Mouse (Mus musculus): ENCODE results near the gene Gna11.

Gene Gna11

DNA sequence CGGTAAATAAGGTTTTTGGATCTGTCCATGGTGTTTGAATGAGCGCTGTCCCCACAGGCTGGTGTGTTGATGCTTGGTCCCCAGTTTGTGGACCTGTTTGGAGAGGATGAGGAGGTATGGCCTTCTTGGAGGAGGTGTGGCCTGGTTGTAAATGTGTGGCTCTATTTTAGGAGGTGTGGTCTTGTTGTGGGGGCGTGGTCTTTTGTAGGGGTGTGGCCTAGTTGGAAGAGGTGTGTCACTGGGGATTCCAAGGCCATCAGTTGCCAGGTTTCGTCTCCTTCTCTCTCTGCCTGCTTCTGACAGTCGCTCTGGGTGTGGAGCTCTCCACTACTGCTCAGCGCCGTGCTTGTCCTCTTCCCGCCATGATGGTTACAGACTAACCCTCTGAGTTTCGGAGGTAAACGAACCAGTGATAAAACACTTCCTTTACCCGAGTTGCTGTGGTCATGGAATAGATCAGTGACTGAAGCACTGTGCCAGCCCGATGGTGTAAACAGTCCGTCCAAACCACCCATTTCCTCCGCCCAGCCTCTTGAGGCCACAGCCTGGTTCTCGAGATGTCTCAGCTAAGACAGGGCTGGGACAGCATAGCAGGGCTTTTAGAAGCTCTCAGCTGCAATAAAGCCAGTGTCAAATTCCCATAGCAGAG lies 39.9 kb downstream of the Gna11 start:
- DNase-seq (ENCODE audit: low spot score in 2 of 2) = no peak

DNA sequence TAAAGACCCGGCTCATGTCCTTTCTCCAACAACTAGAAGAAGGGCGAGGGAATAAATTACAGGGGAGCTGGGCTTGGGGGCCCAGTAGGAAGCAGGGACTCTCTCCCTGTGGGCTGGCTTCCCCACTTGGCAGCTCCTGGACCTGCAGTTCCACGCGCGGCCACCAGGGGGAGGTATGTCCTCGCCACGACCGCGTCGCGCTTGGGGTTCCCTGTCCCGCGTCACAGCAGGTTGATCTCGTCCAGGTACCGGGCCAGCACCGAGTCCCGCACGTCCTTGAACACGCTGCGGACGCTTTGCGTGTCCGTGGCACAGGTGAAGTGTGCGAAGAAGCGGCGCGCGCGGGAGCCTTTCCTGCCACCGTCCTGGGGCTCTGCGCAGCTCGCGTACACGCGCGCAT lies 42.3 kb downstream of the Gna11 start:
- peak; percentile 75 to 90 for DNase-seq (ENCODE audit: low spot score in 2 of 2)

DNA sequence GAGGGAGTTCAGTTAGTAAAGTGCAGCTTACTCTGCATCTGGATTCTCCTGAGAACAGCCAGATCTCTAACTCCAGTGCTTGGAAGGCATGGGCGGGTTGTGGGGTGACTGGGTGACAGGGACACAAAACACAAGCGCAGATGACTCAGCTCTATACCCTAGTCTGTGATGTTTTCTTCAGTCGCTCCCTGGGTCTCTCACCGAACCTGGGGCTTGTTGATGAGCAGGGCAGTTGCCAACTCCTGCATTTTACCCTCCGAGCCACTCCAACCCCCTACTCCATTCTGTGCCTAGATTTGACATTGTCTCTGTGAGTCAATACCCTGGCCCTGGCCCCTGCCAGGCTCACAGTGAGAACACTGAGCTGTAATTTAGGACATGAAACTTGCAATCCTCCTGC lies 43.1 kb downstream of the Gna11 start:
- no peak for DNase-seq (ENCODE audit: low spot score in 2 of 2)

DNA sequence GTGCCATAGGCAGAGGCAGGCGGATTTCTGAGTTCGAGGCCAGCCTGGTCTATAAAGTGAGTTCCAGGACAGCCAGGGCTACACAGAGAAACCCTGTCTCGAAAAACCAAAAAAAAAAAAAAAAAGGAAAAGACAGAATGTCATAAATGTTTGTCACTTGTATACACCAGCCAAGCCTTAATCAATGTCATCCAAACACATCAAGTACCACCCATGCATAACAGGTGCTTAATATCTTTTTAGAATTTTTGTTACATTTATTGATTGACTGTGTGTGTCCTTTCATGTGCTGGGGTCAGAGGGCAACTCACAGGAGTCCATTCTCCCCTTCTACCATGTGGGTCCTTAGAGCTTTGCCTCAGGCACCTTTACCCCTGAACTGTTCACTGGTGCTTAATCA lies 45.0 kb downstream of the Gna11 start, which contains the start of gene S1pr4:
Gene S1pr4 (minus strand): TSS at position 101 of the 400 bp plus-strand sequence.
- DNase-seq (ENCODE audit: low spot score in 2 of 2) = no peak

DNA sequence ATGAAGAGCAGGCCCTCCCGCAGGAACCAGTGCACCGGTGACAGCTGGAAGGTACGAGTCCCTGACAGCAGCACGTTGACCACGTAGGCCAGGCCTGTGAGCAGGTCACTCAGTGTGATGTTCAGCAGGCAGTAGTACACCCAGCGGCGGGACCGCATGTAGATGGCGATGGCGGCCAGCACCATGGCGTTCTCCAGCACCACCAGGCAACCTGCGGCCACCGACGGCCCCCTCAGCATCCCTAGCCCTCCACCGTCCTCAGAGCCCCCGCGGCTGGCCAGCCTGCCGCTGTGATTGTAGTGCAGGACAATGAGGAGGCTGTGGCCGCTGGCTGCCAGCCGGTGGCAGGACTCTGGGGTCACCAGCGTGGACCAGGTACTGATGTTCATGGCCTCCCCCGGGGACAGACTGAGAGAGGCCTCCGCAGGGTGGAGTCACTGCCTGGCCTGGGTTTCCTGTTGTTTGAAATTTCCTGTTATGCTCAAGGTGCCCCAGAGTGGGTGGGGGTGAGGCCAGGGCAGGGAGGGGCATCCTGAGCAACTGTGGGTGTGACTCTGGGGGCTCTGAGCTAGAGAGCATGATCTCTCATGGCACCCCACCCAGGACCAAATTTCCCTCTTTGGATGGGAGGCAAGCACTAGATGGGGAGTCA lies 45.6 kb downstream of the Gna11 start:
- no peak for DNase-seq (ENCODE audit: low spot score in 2 of 2)

DNA sequence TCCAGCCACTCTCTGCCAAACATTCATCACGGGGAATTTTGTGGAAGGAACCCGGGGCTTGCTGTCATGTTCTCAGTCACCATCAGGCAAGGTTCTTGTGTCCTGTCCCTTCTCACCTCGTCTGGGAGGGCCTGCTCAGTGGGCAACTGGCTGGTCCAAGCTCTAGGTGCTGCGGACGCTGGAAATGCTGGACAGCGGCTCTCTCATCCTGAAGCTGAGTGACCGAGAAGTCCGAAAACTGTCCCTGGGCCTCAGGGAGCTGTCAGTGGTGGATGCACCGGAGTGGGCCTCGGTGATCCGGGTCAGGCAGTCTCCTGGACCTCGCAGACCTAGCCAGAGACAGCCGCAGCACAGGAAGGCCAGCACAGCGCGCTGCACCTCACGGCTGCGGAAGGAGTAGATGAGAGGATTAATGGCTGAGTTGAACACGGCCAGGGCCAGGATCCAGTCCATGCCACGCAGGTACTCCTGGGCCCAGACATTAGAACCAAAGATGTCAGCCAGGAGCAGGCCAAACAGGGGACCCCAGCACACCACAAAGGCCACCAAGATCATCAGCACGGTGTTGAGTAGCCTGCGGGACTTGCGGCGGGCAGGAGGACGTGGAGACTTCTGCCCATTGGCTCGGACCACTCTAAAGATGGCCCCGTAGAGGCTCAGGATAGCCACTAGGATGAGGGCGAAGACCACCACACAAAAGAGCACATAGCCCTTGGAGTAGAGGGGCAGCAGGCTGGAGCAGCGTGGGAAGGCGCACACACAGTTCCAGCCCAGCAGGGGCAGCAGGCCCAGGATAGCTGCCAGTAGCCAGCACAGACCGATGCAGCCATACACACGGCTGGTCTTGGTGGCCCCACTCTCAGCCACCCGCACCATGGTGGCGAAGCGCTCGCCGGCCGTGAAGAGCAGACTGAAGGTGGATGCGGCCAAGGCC lies 46.4 kb downstream of the Gna11 start:
- no peak for DNase-seq (ENCODE audit: low spot score in 2 of 2)

DNA sequence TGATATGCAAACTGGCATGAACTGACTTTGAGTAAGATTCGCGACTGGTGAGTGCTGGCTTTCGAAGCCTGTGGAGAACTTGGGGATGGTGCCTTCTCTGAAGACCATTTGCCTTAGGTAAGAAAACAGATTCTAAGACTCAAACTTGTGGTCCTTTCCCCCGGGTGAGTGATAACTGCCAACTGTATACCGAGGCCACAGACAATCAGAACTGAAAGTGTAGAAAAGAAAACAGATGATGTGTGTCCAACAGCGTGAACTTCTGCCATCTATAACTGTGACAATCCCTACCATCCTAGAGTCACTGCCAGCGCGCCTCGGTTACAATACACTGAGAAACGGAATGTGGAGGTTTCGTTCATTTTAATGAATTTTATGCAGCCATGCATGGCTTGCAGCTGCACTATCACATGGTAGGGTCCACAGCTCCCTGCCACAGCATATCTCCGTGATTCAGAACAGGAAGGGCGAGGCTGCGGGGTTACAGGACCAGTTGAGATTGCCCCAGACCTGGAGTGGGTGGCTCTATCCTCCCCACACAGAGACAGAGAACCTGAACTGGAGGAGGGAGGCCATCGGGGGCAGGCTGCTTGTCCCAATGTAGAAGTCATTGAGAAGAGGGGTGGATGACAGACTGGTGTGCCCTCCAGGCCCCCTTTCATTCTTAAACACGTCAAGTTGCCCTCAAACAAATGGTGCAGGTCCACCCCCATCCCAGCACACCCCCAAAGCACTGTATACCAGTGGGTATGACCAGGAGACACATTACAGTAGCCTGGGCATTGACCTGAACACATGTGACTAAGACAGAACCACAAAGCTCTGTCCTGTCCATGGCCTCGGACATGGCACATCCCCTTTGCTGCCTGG lies 47.4 kb downstream of the Gna11 start:
- no peak for DNase-seq (ENCODE audit: low spot score in 2 of 2)

DNA sequence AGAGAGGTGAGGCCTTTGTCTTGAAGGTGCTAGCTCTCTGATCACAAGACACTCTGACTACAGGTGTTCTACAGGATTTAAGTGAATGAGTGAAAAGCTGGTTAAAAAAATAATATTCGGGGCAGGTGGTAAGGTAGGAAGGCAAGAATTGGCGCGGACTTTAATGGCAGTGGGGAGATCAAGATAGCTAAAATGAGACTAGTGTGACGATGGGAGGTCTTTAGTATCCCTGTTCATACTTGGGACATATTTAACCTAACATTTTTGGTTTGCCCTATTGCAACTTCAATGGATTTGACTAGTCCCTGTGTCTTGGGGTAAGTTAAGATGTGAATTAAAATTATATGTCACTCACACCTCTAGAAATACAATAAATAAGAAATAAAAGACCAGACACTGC lies 48.0 kb downstream of the Gna11 start:
- DNase-seq (ENCODE audit: low spot score in 2 of 2) = no peak

DNA sequence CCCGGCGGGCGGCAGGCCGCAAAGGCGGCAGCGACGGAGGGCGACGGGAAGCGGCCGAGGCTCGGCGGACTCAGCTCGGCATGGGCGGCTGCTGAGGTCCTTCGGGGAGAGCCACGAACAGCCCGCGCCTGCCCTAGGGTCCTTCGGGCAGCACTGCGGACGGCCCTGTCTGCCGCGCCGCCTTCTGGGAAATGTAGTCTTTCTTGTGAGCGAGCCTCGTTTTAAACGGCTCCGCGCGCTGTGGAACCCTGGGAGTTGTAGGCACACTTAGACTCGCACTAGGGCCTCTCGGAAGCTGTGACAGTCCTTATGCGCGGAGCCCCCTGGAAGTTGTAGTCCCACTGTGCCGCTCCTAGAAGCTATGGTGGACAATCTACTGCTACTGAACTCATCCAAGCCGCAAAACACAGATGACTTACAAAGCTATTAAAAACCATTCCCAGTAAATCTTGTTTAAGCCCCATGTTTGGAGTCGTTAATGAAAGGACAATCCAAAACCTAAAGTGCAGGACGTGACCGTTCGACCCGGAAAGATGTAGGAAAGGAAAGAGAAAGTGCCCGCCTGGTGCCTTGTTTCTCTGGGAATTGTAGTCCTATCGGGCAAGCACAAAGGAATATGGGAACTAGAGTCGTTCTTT lies 48.6 kb downstream of the Gna11 start, which contains the start of gene Ncln:
Gene Ncln (minus strand): TSS at position 129 of the 638 bp plus-strand sequence.
- DNase-seq (ENCODE audit: low spot score in 2 of 2) = peak; percentile 96 to 98

DNA sequence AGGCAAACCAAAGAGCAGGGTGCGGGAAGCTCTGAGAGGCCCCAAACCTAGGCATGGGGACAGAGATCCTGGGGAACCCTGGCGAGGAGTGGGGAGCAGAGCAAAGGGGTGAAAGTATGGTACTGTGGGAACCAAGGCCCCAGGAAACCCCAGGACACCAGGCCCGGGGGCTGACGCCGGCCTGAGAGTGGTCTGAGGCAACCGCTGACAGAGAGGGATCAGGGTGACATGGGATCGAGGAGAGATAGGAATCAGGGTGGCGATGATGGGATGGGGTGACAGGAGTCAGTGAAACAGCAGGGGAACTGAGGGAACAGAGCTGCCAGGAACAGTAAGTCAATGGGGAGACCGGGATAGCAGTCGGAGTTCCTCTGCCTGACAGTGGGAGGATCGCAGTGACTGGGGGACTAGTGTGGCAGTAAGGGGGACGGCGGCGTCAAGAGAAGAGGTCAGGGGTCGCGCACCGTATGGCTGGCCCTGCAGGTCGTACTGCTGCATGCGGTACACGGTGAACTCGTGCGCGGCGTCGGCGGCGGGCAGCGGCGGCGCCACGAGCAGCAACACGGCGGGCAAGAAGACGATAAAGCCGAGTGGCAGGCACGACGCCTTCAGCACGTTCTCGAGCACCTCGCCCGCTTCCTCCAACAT lies 49.2 kb downstream of the Gna11 start:
- DNase-seq (ENCODE audit: low spot score in 2 of 2) = no peak

DNA sequence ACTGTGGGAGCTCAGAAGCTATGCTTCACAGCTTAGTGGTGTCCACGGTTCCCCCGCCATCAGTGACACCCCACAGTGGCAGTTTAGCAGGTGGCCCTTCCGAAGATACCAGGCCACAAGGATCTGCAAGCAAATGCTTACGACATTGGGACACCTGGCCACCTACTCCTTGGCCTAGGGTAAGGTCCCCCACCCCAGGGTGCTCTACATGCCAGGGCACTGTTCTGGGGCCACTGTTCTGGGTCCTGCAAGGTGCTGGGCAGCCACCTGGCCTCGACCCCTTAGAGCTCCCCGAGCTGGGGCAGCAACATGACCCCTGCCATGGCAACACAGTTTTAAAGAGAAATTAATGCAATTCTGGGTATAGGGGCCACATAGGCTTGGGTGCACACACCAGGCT lies 49.8 kb downstream of the Gna11 start:
- DNase-seq (ENCODE audit: low spot score in 2 of 2) = no peak

DNA sequence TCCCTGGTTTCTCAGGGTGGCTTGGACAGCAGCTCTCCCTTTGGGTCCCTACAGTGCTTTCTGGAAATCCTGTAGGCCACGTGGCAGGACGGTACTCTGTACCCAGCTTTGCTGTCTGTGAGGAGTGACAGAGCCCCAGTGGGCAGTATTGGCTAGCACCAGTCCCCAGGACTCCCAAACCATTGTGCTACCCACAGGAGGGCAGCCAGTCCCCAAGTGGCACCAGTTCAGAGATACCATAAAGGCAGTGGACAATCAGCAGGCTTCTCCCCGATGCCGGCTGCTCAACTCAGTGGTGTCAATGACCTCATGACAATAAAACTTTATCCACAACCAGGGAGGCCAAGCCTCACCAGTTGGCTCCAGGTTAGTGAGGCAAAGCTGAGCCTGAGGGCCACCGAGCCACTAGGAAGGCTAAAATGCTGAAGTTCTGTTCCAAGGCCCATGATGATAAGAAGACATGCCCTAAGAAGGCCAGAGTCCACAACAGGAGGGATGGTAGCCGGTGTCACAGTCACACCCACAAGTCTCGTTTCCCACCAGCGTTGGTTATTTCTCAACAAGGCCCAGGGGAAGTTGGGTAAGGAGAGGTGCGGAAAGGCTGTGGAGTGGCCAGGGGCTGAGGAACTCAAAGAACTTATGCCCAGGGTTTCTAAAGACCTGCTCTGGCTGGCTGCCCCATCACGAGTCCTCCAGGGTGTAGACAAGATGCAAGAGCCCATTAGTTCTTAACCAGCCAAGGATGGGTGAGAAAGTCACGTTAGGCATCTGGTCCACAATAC lies 50.5 kb downstream of the Gna11 start:
- DNase-seq (ENCODE audit: low spot score in 2 of 2) = no peak

DNA sequence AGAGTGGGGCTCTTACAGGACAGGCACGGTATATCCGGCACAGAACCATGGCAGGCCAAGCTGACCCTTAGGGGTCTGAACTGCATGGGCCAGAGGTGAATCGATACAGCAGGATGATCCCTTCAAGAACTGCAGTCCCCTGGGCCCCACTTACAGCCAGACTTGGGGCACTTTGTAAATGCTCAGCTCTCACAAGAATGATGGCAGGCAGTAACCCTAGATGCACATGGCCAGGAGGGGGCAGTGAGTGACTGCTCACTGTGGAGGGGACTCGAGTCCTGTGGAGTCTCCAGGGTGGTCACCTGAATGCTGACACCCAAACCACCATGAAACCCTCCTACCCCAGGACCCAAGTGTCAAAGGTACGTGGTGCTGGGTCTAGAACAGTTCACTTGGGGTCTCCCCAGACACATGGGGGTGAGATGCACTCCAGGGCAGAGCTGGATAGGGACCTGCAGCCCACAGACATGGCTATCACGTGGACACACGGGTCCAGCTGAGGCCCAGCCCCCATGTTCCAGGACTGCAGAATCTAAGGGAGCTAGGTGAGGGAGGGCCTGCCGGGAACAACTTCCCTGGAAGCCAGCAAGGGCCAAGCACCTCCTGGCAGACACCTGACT lies 51.3 kb downstream of the Gna11 start:
- DNase-seq (ENCODE audit: low spot score in 2 of 2) = no peak

DNA sequence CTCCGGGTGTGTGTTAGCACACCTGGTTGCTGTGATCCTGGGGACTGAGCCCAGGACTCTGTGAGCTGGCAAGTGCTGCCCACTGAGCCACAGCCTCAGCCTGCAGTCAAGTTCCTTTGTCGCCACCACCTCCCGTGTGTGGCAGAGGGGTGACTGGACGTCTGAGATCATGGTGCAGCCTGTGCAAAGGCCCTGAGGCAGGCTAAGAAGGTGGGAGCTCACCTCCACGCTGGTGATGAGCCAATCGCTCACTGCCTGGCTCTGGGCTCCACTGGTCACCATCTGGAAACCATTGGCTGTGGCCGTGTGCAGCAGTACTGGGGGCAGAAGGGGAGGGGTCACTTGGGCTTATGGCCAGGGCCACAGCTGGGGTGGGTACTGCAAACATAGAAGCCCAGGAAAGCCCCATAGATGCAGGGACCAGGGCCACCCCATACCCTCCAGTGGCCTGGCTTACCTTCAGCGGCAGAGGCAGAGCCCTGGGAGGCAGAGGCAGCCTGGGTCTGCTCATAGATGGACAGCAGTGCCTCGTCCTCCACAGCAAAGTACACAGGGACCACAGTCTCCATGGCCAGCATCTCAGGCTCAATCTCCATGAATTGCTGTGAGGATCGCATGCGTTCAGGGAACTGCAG lies 52.3 kb downstream of the Gna11 start:
- DNase-seq (ENCODE audit: low spot score in 2 of 2) = no peak

DNA sequence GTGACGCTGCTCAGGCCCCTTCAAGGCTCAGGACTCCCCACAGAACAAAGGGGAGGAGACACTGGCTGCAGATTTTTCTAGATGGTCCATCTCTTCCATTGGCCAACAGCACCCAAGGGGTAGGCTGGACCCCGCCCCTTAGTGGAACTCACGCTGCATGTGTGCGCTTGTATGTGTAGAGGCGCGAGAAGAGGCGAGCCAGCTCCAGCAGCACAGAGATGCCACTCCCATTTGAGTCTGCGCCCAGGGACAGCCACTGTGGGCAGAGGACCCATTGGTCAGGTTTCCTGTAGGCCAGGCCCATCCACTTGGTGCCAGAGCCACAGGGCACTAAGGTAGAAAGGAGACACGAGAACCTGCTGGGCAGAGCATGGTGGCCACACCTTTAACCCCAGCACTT lies 54.0 kb downstream of the Gna11 start:
- no peak for DNase-seq (ENCODE audit: low spot score in 2 of 2)

DNA sequence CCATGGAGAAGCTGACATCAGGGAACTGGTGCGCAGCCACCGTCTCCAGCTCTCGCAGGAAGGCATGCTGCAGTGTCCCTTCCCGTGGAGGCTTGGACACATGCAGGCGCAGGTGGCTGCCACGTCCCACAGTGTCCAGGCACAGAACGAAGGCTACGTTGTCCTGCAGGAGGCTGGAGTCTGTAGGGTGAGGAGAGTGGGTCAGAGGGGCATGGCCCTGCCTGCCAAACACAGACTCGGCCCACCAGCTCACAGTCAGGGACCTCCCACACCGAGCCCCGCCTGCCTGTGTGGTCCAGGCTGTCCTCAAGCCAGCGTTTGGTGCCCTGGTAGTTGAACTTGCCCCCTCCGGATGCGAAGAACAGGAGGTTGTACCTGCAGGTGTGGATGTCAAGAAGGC lies 55.0 kb downstream of the Gna11 start:
- no peak for DNase-seq (ENCODE audit: low spot score in 2 of 2)

DNA sequence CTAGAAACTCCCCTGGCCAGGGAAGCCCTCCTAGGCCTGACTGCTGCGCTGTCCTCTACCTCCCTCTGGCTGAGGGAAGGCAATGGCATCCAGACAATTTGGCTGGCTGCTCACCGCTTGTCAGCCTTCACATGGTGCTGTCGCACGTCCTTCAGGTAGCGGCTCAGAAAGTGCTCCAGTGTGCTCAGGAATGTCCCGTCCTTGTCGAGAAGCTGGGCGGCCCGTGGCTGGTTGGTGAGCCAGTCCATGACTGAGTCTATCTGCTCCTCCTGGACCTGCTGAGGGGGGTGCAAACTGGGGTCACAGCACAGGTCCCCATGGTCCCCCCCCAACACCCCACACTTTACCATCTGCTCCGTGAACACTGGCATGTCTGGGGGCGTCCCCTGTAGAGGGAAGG lies 56.9 kb downstream of the Gna11 start:
- no peak for DNase-seq (ENCODE audit: low spot score in 2 of 2)

DNA sequence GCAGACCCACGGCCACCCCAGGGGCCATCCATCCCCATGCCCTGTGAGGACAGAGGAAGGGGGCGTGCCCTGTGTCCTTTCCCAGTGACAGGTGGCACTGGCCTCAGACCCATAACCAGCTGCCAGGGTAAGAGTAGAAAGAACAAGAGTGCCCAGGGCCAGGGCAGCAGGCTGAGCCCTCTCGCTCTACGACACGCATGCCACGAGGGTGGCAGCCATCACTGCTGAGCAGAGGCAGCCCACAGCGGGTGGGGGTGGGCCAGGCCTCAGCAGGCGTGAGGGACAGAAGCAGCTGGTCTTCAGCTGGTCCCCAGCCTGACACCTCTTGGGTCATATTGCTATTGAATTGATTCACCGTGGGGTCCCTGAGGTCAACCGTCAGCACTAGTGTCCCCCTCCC lies 58.5 kb downstream of the Gna11 start:
- DNase-seq (ENCODE audit: low spot score in 2 of 2) = no peak

DNA sequence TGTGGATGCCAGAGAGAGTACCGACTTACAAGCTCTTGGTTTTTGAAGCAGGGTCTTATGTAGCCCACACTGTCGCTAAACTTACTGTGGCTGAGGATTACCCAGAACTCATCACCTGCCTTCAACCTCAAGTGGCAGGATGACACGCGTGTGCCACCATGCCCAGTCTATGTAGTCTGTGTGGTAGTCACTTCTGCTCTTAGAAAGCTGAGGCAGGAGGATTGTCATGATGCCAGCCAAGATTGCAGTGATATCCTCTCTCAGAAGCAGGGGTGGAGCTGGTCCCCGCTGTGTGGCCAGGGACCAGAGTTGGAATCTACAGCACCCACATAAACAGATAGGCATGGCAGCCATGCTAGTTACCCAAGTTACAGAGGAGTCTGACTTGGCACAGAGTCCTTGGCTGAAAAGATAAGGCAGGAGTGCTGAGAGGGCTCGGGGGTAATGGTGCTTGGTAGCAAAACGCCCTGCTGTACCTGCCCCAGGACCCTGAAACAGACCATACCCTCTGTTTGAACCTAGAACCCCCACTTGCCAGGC lies 59.4 kb downstream of the Gna11 start:
- no peak for DNase-seq (ENCODE audit: low spot score in 2 of 2)

Measured in urinary bladder, postnatal 4 days (tissue).